Mouse (Mus musculus) embryonic facial prominence, embryonic 15.5 days (tissue): Measurements from ENCODE around the gene Adgrf2. TPM values are rescaled to one million over a fixed set of nuclear protein-coding genes. Genes with fewer than 3 reads are reported as not detected.
A peak's percentile ranks its signal among the peaks of the same experiment; 100 is the strongest.

Source experiments
- ATAC-seq: fragments of 200-750 bp; cut with Nextera tagmentation; 2 replicates; pipeline ENCODE4 v1.8.0; 2017; ENCODE audit warnings: low read depth, moderate TSS enrichment; ENCODE audit not compliant: insufficient number of reproducible peaks, low FRiP score, low TSS enrichment
- H3K27ac ChIP-seq: fragments of 300-500 bp; sonication (generic); replicated peaks from 2 replicates; pipeline ENCODE4 v1.5.1; 2015; ENCODE audit warnings: mild to moderate bottlenecking, inconsistent platforms
- H3K27me3 ChIP-seq: fragments of 300-500 bp; sonication (generic); 2 replicates; pipeline ENCODE4 v1.6.1; 2015; ENCODE audit warnings: inconsistent platforms
- H3K36me3 ChIP-seq: fragments of 300-500 bp; sonication (generic); 2 replicates; pipeline ENCODE4 v1.6.1; 2015; ENCODE audit warnings: mild to moderate bottlenecking, inconsistent platforms
- H3K4me1 ChIP-seq: fragments of 300-500 bp; sonication (generic); 2 replicates; pipeline ENCODE4 v1.6.1; 2015; ENCODE audit warnings: inconsistent platforms
- H3K4me2 ChIP-seq: fragments of 300-500 bp; sonication (generic); replicated peaks from 2 replicates; pipeline ENCODE4 v1.6.1; 2015; ENCODE audit warnings: mild to moderate bottlenecking, inconsistent platforms
- H3K4me3 ChIP-seq: fragments of 300-500 bp; sonication (generic); replicated peaks from 2 replicates; pipeline ENCODE4 v1.5.1; 2015; ENCODE audit warnings: mild to moderate bottlenecking, inconsistent platforms
- H3K9ac ChIP-seq: fragments of 300-500 bp; sonication (generic); 2 replicates; pipeline ENCODE4 v1.6.1; 2015; ENCODE audit warnings: inconsistent platforms
- H3K9me3 ChIP-seq: fragments of 300-500 bp; sonication (generic); replicated peaks from 2 replicates; pipeline ENCODE4 v1.6.1; 2016; ENCODE audit warnings: inconsistent platforms
- WGBS: fragments of 180-500 bp; shearing (Covaris S2); methylation state at CpG from one replicate; pipeline ENCODE4 v1.1.7; 2015; 5-methylcytosine and 5-hydroxymethylcytosine counted together
- polyA plus RNA-seq: library from polyadenylated mRNA; unstranded; fragments of >200 nt; fragmentation: Nextera tagmentation; extraction: Ambion mirVana; gene quantifications from 2 replicates; pipeline ENCODE4 v1.2.1, GENCODE M21; 2015

Adgrf2 gene
- polyA plus RNA-seq, result 2.1 TPM in 2 replicates

DNA sequence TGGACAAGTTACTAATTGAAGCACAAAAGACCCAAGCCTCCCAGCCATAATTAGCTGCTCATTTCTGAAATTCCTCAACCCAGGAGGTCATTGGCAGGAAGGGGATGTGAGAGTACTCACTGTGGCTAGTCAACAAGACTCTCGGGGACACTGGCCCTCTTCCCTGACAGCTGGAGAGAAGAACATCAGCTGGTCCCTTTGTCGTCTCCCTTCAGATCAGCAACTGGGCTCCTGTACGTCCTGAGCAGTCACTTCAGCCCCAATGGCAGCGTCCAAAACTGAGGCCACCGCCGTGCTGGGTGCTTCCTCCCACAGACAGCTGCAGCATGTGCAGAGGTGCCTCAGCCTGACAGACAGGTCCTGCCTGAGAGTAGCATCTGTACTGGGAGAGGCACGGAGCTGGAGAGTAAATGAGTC, at the start of gene Adgrf2:
Gene Adgrf2 (minus strand): TSS at position 379 of the 417 bp plus-strand sequence.
- Histone ChIP-seq H3K9ac (no peak within 1 kb of the TSS), H3K4me2 (no peak within 1 kb of the TSS), H3K4me1 (no peaks in the 10 kb centered on the region; the same call in 1 of the 2 replicates), H3K36me3 (no peaks in the 10 kb centered on the region), H3K27ac (no peak within 1 kb of the TSS), H3K27me3 (no peaks in the 10 kb centered on the region), H3K9me3 (no peaks in the 10 kb centered on the region), H3K4me3 (no peak within 1 kb of the TSS)
- ATAC-seq, result no peak; the same call in 1 of the 2 replicates
- 15% methylated on average over 7 of the region's 7 CpGs for WGBS

DNA sequence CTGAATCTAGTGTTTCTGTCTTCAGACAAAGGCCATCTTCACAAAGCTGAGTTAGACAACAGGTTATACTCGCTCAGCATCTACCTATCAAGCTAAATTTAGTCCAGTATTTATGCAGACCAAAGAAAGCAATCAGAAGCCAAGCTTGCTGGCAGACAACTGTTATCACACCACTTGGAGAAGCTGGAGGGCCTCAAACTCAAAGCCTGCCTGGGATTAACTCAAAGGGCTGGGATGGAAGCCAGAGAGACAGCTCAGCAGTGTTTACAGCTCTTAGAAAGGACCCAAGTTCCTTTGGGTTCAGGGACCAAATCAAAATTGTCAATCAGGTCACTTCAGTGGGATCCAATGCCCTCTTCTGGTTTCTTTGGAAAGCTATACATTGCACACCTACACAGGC, 48.8 kb upstream of the Adgrf2 start:
- Histone ChIP-seq H3K9me3 (no peaks in the 10 kb centered on the region), H3K4me2 (no peak overlapping the region), H3K9ac (no peak overlapping the region), H3K27me3 (no peaks in the 10 kb centered on the region), H3K4me3 (no peak overlapping the region), H3K4me1 (no peaks in the 10 kb centered on the region), H3K27ac (no peak overlapping the region), H3K36me3 (peaks cover 3% of the 10 kb centered on the region; the same call in 1 of the 2 replicates)
- 77% methylated on average over 1 of the region's 1 CpGs for whole genome bisulfite sequencing
- ATAC-seq, result no peak

DNA sequence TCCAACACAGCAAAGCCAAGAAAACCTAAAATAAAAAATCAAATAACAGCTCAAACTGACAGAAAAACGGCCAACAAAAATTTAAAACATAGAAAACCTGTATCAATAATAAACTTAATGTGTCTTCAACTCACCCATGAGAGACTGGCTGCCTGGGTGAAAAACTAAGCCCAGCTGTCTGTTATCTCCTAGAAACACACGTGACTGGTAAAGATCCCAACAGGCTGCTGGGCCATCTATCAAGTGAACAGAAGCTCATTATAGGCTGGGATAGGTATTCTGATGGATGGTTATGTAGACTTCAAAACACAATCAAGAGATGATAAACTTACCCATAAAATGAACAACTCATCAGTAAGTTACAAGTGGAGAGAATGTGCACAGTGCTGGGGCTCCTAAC, 47.7 kb upstream of the Adgrf2 start:
- ATAC-seq, result no peak
- H3K36me3 ChIP-seq, result peaks cover 3% of the 10 kb centered on the region; the same call in 1 of the 2 replicates
- H3K9me3 ChIP-seq, result no peaks in the 10 kb centered on the region
- no peaks in the 10 kb centered on the region for H3K27me3 ChIP-seq
- H3K4me3 ChIP-seq, result no peak overlapping the region
- no peaks in the 10 kb centered on the region for H3K4me1 ChIP-seq
- H3K27ac ChIP-seq, result no peak overlapping the region
- no peak overlapping the region for H3K4me2 ChIP-seq
- 75% methylated on average over 2 of the region's 2 CpGs for WGBS
- no peak overlapping the region for H3K9ac ChIP-seq

DNA sequence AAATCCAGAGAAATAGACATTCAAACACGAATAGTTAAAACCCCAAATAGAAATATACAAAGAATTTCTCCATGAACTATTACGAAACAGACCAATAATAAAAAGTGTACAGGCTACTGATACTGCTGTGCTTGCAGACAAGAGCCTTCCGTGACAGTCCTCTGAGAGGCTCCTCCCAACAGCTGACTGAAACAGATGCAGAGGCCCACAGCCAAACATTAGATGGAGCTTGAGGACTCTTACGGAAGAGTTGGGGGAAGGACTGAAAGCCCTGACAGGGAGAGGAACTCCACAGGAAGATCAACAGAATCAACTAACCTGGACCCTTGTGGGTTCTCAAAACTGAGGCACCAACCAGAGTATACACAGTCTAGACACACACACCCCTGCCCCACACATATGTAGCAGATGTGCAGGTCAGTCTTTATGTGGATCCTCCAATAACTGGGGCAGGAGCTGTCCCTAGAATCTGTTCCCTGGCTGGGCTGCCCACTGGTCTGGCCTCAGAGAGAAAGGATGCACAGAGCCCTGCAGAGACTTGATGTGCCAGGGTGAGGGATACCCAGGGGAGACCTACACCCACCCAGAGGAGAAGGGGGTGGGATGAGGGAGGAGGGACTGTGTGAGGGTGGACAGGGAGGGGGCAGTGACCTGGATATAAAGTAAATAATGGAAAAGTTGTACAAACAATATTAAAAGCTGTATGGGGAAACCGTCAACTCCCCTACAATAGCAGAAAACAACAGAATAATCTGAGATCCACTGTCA, 46.9 kb upstream of the Adgrf2 start:
- Histone ChIP-seq H3K36me3 (peaks cover 2% of the 10 kb centered on the region; the same call in 1 of the 2 replicates), H3K9me3 (no peaks in the 10 kb centered on the region), H3K27ac (no peak overlapping the region), H3K4me3 (no peak overlapping the region), H3K4me1 (no peaks in the 10 kb centered on the region), H3K9ac (no peak overlapping the region), H3K4me2 (no peak overlapping the region), H3K27me3 (no peaks in the 10 kb centered on the region)
- WGBS, result 74% methylated on average over 5 of the region's 5 CpGs
- peak; percentile 34; the same call in 1 of the 2 replicates for ATAC-seq

DNA sequence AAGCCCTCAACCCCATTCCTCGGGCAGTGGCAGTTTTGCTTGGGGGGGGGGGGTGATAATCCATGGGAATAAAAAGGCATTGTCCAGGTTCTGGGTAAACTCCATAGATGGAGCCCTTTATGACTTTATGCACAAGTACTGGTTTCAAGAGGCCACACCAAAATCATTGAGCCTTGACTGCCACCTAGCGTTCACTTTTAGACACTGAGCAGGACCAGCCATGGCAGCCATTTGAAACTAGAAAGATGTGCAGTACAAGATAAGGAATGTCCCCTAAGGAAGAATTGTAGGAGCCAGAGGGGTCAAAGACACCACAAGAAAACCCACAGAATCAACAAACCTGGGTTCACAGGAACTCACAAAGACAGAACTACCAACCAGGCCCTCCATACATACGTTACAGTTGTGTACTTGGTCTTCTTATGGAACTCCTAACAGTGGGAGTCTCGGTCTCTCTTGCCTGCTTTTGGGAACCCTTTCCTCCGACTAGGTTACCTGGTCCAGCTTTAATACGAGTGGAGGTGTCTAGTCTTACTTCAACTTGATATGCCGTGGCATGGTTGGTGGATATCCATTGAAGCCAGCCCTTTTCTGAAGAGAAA, 40.3 kb upstream of the Adgrf2 start:
- WGBS, result 50% methylated on average over 7 of the region's 7 CpGs
- Histone ChIP-seq H3K4me1 (no peaks in the 10 kb centered on the region), H3K4me2 (no peak overlapping the region), H3K27me3 (no peaks in the 10 kb centered on the region), H3K36me3 (no peaks in the 10 kb centered on the region), H3K27ac (no peak overlapping the region), H3K4me3 (no peak overlapping the region), H3K9ac (no peak overlapping the region), H3K9me3 (no peaks in the 10 kb centered on the region)
- ATAC-seq, result no peak

DNA sequence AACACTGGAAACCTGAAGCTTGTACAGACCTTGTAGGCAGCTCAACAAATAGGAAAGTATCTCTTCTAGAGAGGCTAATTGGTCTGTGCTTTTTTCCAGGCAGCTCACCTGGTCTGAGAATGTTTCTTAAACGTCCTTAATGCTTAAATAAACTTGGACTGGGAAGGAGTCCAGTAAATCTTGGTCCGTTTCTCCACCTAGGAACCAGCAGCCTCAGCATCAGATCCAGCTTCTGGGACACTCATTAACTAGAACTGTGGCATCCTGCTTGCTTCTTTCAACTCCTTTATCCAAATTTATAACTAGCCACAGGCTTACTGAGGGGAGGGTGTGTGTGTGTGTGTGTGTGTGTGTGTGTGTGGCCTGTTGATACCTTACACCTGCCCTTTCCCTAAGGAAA, 11.8 kb upstream of the Adgrf2 start:
- 53% methylated on average over 2 of the region's 2 CpGs for WGBS
- no peak overlapping the region for H3K27ac ChIP-seq
- no peak overlapping the region for H3K9ac ChIP-seq
- H3K36me3 ChIP-seq, result no peaks in the 10 kb centered on the region
- H3K9me3 ChIP-seq, result no peaks in the 10 kb centered on the region
- no peak for ATAC-seq
- H3K4me2 ChIP-seq, result no peak overlapping the region
- no peak overlapping the region for H3K4me3 ChIP-seq
- H3K4me1 ChIP-seq, result no peaks in the 10 kb centered on the region
- no peaks in the 10 kb centered on the region for H3K27me3 ChIP-seq

DNA sequence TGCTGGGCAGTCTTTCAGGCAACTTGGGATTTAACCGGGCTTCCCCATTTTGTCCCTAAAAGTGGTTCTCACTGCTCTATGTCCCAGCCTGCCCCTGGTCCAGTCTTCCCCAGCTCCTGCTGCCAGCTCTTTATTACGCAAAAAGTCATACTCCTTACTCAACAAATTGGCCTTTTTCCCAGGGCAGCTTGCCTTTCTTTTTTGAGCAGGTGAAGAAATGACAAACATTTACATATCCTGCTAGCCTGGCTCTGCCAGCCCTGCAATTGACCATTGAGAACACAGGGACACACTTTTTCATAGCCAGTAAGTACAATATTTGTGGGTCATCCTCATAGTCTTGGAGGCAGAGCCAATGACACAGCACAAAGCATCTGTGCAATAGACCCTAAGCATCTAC, 10.2 kb upstream of the Adgrf2 start:
- Histone ChIP-seq H3K9me3 (no peaks in the 10 kb centered on the region), H3K4me3 (no peak overlapping the region), H3K27ac (no peak overlapping the region), H3K36me3 (no peaks in the 10 kb centered on the region), H3K27me3 (no peaks in the 10 kb centered on the region), H3K4me1 (no peaks in the 10 kb centered on the region), H3K9ac (no peak overlapping the region), H3K4me2 (no peak overlapping the region)
- 88% methylated on average over 2 of the region's 2 CpGs for whole genome bisulfite sequencing
- ATAC-seq, result no peak

DNA sequence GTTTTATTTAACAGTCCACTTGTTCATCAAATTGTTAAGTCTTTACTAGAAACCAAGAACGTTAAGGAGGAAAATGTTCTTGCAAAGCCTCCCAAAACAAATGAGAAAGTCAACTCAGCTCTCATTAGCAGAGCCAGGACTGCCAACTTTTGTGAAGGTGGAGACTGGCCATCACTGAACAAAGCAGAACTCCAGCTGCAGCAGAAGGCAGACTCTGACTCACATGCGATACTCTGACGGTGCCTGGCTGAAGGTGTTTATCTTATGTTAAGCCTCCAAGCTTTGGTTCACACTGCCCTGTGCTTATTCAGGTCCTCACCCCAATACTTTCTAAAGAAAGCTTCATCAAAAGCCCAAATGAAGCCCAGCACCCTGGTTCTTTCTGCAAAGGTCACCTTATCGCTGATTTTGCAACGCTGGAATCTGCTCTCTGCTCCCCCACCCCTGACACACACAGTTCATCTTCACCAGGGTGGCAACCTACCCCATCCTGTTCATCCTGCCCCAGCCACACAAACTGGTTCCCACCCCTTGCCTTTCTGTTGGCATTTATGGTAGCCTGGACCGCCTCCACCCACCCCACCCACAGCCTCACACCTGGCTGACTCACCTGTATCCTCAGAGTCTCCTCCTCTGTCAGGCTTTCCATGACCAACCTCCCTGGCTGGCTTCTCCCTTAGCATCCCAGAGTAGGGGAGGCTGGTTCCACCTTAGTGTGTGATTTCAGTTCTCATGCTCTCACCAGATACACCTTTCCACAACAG, 3.9 kb upstream of the Adgrf2 start:
- Histone ChIP-seq H3K4me3 (no peak overlapping the region), H3K36me3 (no peaks in the 10 kb centered on the region), H3K27me3 (no peaks in the 10 kb centered on the region), H3K4me1 (no peaks in the 10 kb centered on the region; the same call in 1 of the 2 replicates), H3K9ac (no peak overlapping the region), H3K27ac (no peak overlapping the region), H3K4me2 (no peak overlapping the region), H3K9me3 (no peaks in the 10 kb centered on the region)
- WGBS, result 75% methylated on average over 6 of the region's 6 CpGs
- no peak for ATAC-seq

DNA sequence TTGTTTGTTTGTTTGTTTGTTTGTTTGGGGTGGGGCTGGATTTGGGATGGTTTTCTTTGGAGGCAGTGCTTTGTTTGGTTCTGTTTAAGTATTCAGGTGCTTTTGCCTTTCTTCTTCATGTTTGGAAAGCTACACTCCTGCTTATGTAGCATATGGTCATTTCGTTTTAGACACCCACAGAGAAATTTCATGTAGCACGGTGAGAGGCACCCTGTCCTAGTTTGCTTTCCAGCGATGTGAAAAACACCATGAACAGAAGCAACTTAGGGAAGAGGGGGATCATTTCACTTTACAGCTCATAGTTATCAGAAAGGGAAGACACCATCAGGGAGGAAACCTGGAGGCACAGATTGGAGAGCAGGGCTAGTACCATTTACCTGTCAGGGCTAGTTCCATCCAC, 844 bp upstream of the Adgrf2 start:
- WGBS, result 89% methylated on average over 3 of the region's 3 CpGs
- ATAC-seq, result no peak
- Histone ChIP-seq H3K27me3 (no peaks in the 10 kb centered on the region), H3K4me3 (no peak overlapping the region), H3K9me3 (no peaks in the 10 kb centered on the region), H3K27ac (no peak overlapping the region), H3K4me1 (no peaks in the 10 kb centered on the region; the same call in 1 of the 2 replicates), H3K9ac (no peak overlapping the region), H3K36me3 (no peaks in the 10 kb centered on the region), H3K4me2 (no peak overlapping the region)

DNA sequence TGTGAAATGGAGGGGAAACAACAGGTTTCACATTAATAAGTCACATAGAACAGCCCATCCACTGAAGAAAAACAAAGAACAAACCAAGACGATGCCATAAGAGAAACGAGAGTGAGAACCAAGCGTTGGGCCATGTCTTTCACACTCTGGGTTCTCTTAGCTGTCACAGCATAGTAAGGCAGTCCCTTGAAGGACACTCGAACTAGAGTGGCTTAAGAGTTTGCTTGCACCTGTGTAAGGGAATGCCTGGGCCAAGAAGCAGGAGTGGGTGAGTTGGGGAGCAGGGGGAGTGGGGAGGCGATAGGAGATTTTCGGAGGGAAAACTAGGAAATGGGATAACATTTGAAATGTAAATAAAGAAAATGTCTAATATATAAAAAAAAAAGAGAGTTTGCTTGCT, 3.2 kb downstream of the Adgrf2 start:
- no peaks in the 10 kb centered on the region for H3K9me3 ChIP-seq
- no peak overlapping the region for H3K4me3 ChIP-seq
- H3K4me1 ChIP-seq, result no peaks in the 10 kb centered on the region; the same call in 1 of the 2 replicates
- WGBS, result 86% methylated on average over 6 of the region's 6 CpGs
- no peak overlapping the region for H3K4me2 ChIP-seq
- no peak overlapping the region for H3K9ac ChIP-seq
- H3K27me3 ChIP-seq, result no peaks in the 10 kb centered on the region
- H3K36me3 ChIP-seq, result no peaks in the 10 kb centered on the region
- ATAC-seq, result no peak
- H3K27ac ChIP-seq, result no peak overlapping the region

DNA sequence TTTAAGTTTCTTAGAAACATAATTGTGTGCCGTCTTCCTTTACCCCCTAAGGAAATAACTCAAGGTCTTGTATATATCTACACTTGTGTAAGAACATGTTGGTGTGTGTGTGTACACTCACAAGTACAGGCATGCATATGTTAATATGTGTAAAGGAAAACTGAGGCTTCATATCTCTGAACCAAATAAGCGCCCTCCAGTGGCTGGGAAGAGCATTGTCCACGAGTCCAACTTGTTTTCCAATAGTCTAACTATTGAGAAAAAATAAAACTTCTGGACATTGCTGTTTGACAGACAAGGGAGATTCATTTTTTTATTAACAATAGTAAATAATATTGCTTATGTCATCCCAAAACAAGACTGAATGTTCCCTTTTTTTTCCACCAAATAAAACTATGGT, 24.8 kb downstream of the Adgrf2 start:
- H3K9ac ChIP-seq, result no peak overlapping the region
- no peaks in the 10 kb centered on the region for H3K27me3 ChIP-seq
- H3K9me3 ChIP-seq, result no peaks in the 10 kb centered on the region
- 54% methylated on average over 3 of the region's 3 CpGs for WGBS
- no peak overlapping the region for H3K27ac ChIP-seq
- H3K36me3 ChIP-seq, result no peaks in the 10 kb centered on the region
- H3K4me3 ChIP-seq, result no peak overlapping the region
- no peak overlapping the region for H3K4me2 ChIP-seq
- ATAC-seq, result no peak
- no peaks in the 10 kb centered on the region for H3K4me1 ChIP-seq
